Mouse (Mus musculus) MEL (cell line): ENCODE measurements at regions not wholly inside any gene's neighbourhood (a gene's known extent, or its start where the extent isn't known, plus 50 kb on each side); places are given as distances from the start of the nearest gene placed in this dataset.

Experiments
- DNase-seq: peaks from one replicate; pipeline ENCODE4 v3.0.0; 2011; ENCODE audit warnings: low read depth, low spot score
- H3K27ac ChIP-seq: 2 replicates; pipeline ENCODE4 v1.5.1; 2012; ENCODE audit warnings: low read depth, mild to moderate bottlenecking, control low read depth, low read length, moderate library complexity; ENCODE audit not compliant: control insufficient read depth
- H3K27me3 ChIP-seq, 2 experiments: fragments of 150-350 bp in 1 of 2; sonication (generic) in 1 of 2; 2 replicates each; pipeline ENCODE4 v1.6.1; 2012; ENCODE audit warnings: low read length in 2 of 2, mild to moderate bottlenecking in 2 of 2, improper control_type of control experiment in 1 of 2, moderate library complexity in 1 of 2; ENCODE audit not compliant: insufficient read depth in 2 of 2, control insufficient read depth in 1 of 2
- H3K36me3 ChIP-seq, 2 experiments: 2 replicates each; pipeline ENCODE4 v1.6.1; 2012 to 2014; ENCODE audit warnings: low read length in 2 of 2, improper control_type of control experiment in 1 of 2, inconsistent platforms in 1 of 2, mild to moderate bottlenecking in 1 of 2; ENCODE audit not compliant: insufficient read depth in 2 of 2, control insufficient read depth in 1 of 2
- H3K4me1 ChIP-seq, 2 experiments: fragments of 150-350 bp in 1 of 2; sonication (generic) in 1 of 2; 2 replicates each; pipeline ENCODE4 v1.6.1; 2012; ENCODE audit warnings: low read length in 2 of 2, improper control_type of control experiment in 1 of 2, mild to moderate bottlenecking in 1 of 2; ENCODE audit not compliant: insufficient read depth in 2 of 2, control insufficient read depth in 1 of 2
- H3K4me3 ChIP-seq, 2 experiments: fragments of 150-350 bp in 1 of 2; sonication (generic) in 1 of 2; 2 replicates each; pipeline ENCODE4 v1.5.1; 2012; ENCODE audit warnings: low read depth in 2 of 2, low read length in 2 of 2, mild to moderate bottlenecking in 2 of 2, moderate library complexity in 2 of 2, control low read depth in 1 of 2, improper control_type of control experiment in 1 of 2; ENCODE audit not compliant: control insufficient read depth in 1 of 2, insufficient read depth in 1 of 2
- H3K79me2 ChIP-seq: 2 replicates; pipeline ENCODE4 v1.6.1; 2012; ENCODE audit warnings: mild to moderate bottlenecking, low read length, moderate library complexity; ENCODE audit not compliant: control insufficient read depth, poor library complexity, insufficient read depth
- H3K9ac ChIP-seq: 2 replicates; pipeline ENCODE4 v1.6.1; 2012; ENCODE audit warnings: low read depth, mild to moderate bottlenecking, control low read depth, low read length, moderate library complexity; ENCODE audit not compliant: control insufficient read depth, poor library complexity, severe bottlenecking
- H3K9me3 ChIP-seq: fragments of 150-350 bp; sonication (generic); replicated peaks from 2 replicates; pipeline ENCODE4 v1.6.1; 2012; ENCODE audit warnings: mild to moderate bottlenecking, low read length, improper control_type of control experiment, moderate library complexity; ENCODE audit not compliant: insufficient read depth
- CHD1 ChIP-seq: IDR thresholded peaks from 2 replicates; pipeline ENCODE4 v1.6.1; 2012; ENCODE audit warnings: low read depth, mild to moderate bottlenecking, inconsistent platforms, low read length, improper control_type of control experiment
- CHD2 ChIP-seq: IDR thresholded peaks from 2 replicates; pipeline ENCODE4 v1.6.1; 2011; ENCODE audit warnings: low read length, improper control_type of control experiment
- E2F4 ChIP-seq: IDR thresholded peaks from 2 replicates; pipeline ENCODE4 v1.6.1; 2011; ENCODE audit warnings: low read depth, low read length, improper control_type of control experiment, borderline replicate concordance
- ELF1 ChIP-seq: IDR thresholded peaks from 2 replicates; pipeline ENCODE4 v1.6.1; 2014; ENCODE audit warnings: low read depth, mild to moderate bottlenecking, inconsistent platforms, low read length, improper control_type of control experiment, moderate library complexity
- EP300 ChIP-seq, 2 experiments: IDR thresholded peaks; 2 replicates each; pipeline ENCODE4 v1.6.1; 2011; ENCODE audit warnings: improper control_type of control experiment in 2 of 2, low read length in 2 of 2, low read depth in 1 of 2, mild to moderate bottlenecking in 1 of 2
- ETS1 ChIP-seq: IDR thresholded peaks from 2 replicates; pipeline ENCODE4 v1.6.1; 2012; ENCODE audit warnings: low read depth, mild to moderate bottlenecking, inconsistent platforms, low read length, improper control_type of control experiment, moderate library complexity
- GATA1 ChIP-seq: IDR thresholded peaks from 2 replicates; pipeline ENCODE4 v1.6.1; 2011; ENCODE audit warnings: low read depth, low read length, improper control_type of control experiment
- HCFC1 ChIP-seq: IDR thresholded peaks from 2 replicates; pipeline ENCODE4 v1.6.1; 2012; ENCODE audit warnings: low read depth, mild to moderate bottlenecking, inconsistent platforms, low read length, improper control_type of control experiment, moderate library complexity
- NELFE ChIP-seq: IDR thresholded peaks from 2 replicates; pipeline ENCODE4 v1.6.1; 2011; ENCODE audit warnings: low read depth, low read length, improper control_type of control experiment
- NRF1 ChIP-seq: IDR thresholded peaks from 2 replicates; pipeline ENCODE4 v1.6.1; 2014; ENCODE audit warnings: low read depth, mild to moderate bottlenecking, inconsistent platforms, low read length, improper control_type of control experiment, moderate library complexity; ENCODE audit not compliant: poor library complexity, insufficient read depth, severe bottlenecking
- POLR2A ChIP-seq, 2 experiments: IDR thresholded peaks; 2 replicates each; pipeline ENCODE4 v1.6.1; 2011 to 2012; ENCODE audit warnings: low read length in 2 of 2, mild to moderate bottlenecking in 2 of 2, control low read depth in 1 of 2, improper control_type of control experiment in 1 of 2, low read depth in 1 of 2, moderate library complexity in 1 of 2; ENCODE audit not compliant: control insufficient read depth in 1 of 2, insufficient read depth in 1 of 2, poor library complexity in 1 of 2
- POLR2AphosphoS2 ChIP-seq: IDR thresholded peaks from 2 replicates; pipeline ENCODE4 v1.6.1; 2011; ENCODE audit warnings: low read length, improper control_type of control experiment
- RAD21 ChIP-seq: IDR thresholded peaks from 2 replicates; pipeline ENCODE4 v1.6.1; 2011; ENCODE audit warnings: mild to moderate bottlenecking, low read depth, low read length, improper control_type of control experiment
- RCOR1 ChIP-seq: IDR thresholded peaks from 2 replicates; pipeline ENCODE4 v1.6.1; 2012; ENCODE audit warnings: low read depth, mild to moderate bottlenecking, inconsistent platforms, low read length, improper control_type of control experiment
- SIN3A ChIP-seq: IDR thresholded peaks from 2 replicates; pipeline ENCODE4 v1.6.1; 2012; ENCODE audit warnings: low read length, improper control_type of control experiment, inconsistent platforms
- UBTF ChIP-seq: IDR thresholded peaks from 2 replicates; pipeline ENCODE4 v1.6.1; 2012; ENCODE audit warnings: low read depth, mild to moderate bottlenecking, inconsistent platforms, low read length, improper control_type of control experiment, moderate library complexity, borderline replicate concordance; ENCODE audit not compliant: insufficient read depth
- USF1 ChIP-seq: IDR thresholded peaks from 2 replicates; pipeline ENCODE4 v1.6.1; 2014; ENCODE audit warnings: low read depth, mild to moderate bottlenecking, inconsistent platforms, low read length, improper control_type of control experiment, moderate library complexity
- USF2 ChIP-seq, 2 experiments: IDR thresholded peaks; 2 replicates each; pipeline ENCODE4 v1.6.1; 2011 to 2012; ENCODE audit warnings: improper control_type of control experiment in 2 of 2, low read length in 2 of 2, borderline replicate concordance in 1 of 2, inconsistent platforms in 1 of 2, low read depth in 1 of 2, mild to moderate bottlenecking in 1 of 2; ENCODE audit not compliant: insufficient read depth in 1 of 2
- ZMIZ1 ChIP-seq: IDR thresholded peaks from 2 replicates; pipeline ENCODE4 v1.6.1; 2012; ENCODE audit warnings: low read depth, mild to moderate bottlenecking, inconsistent platforms, low read length, improper control_type of control experiment, moderate library complexity

- Histone ChIP-seq H3K4me3 (no peak overlapping the region), H3K27ac (no peak overlapping the region), H3K27me3 (no peaks in the 10 kb centered on the region), H3K9me3 (no peaks in the 10 kb centered on the region), H3K4me1 (no peaks in the 10 kb centered on the region), H3K9ac (no peak overlapping the region)
- no peak for DNase-seq
- no peak for TF ChIP-seq CHD2
- no peak for TF ChIP-seq ETS1
- TF ChIP-seq UBTF: no peak
- no peak for TF ChIP-seq E2F4
- TF ChIP-seq GATA1: no peak
- TF ChIP-seq ELF1: no peak
- TF ChIP-seq HCFC1: no peak
- no peak for TF ChIP-seq RAD21
- TF ChIP-seq NRF1: no peak
- TF ChIP-seq NELFE: no peak
- no peak for TF ChIP-seq POLR2AphosphoS2
- no peak for TF ChIP-seq EP300 (IDR thresholded peaks at IDR 0.05; ENCODE audit: low read depth in 1 of 2, low read length in 2 of 2)
- no peak for TF ChIP-seq USF2 (IDR thresholded peaks at IDR 0.05; ENCODE audit: borderline replicate concordance in 1 of 2, insufficient read depth in 1 of 2, low read depth in 1 of 2, low read length in 2 of 2)
- TF ChIP-seq, all 39 proteins: peak for 0
- no peaks in the 10 kb centered on the region for H3K36me3 ChIP-seq
- H3K79me2 ChIP-seq: no peaks in the 10 kb centered on the region
These were observed 268.6 kb downstream of the Rnf144b start for GRCm38 (mm10) chr13:47391023-47391422.

- Histone ChIP-seq H3K4me1 (no peaks in the 10 kb centered on the region), H3K36me3 (no peaks in the 10 kb centered on the region), H3K9me3 (no peaks in the 10 kb centered on the region), H3K27me3 (no peaks in the 10 kb centered on the region), H3K9ac (no peak overlapping the region), H3K4me3 (no peak overlapping the region), H3K27ac (no peak overlapping the region), H3K79me2 (no peaks in the 10 kb centered on the region)
- no peak for DNase-seq
- TF ChIP-seq USF2 (IDR thresholded peaks at IDR 0.05; ENCODE audit: borderline replicate concordance in 1 of 2, insufficient read depth in 1 of 2, low read depth in 1 of 2, low read length in 2 of 2) (no peak), ETS1 (no peak), CHD1 (no peak), POLR2A (IDR thresholded peaks at IDR 0.05; ENCODE audit: control insufficient read depth in 1 of 2, insufficient read depth in 1 of 2, low read depth in 1 of 2, low read length in 2 of 2, poor library complexity in 1 of 2) (no peak), RCOR1 (no peak), ELF1 (no peak), SIN3A (no peak), ZMIZ1 (no peak), GATA1 (no peak), UBTF (no peak), USF1 (no peak)
These were observed 275.4 kb downstream of the Rnf144b start for GRCm38 (mm10) chr13:47397726-47398350.
